Mouse (Mus musculus): ENCODE measurements around the gene Vopp1. TPM values are rescaled to one million over a fixed set of nuclear protein-coding genes. Genes with fewer than 3 reads are reported as not detected.

Vopp1 gene
- total RNA-seq, 2 experiments from 2014 or later, result 21.5 to 21.8 TPM

- DNase-seq (ENCODE audit: low spot score), result no peak
- intact Hi-C loops (cut with DNase I), result no loop called here
These were observed 34.4 kb downstream of the Vopp1 start for GRCm38 (mm10) chr6:57790542-57790941.

- no peak for DNase-seq (ENCODE audit: low spot score)
- intact Hi-C loops (cut with DNase I), result no loop called here
These were observed 37.6 kb downstream of the Vopp1 start for GRCm38 (mm10) chr6:57787376-57787775.

GRCm38 (mm10) chr6:57784251-57784650, 40.7 kb downstream of the Vopp1 start:
- intact Hi-C loops (cut with DNase I), result no loop called here
- DNase-seq (ENCODE audit: low spot score), result no peak

GRCm38 (mm10) chr6:57782658-57783057, 42.3 kb downstream of the Vopp1 start:
- intact Hi-C loops (cut with DNase I), result no loop called here
- DNase-seq (ENCODE audit: low spot score), result no peak

GRCm38 (mm10) chr6:57780359-57780758, 44.6 kb downstream of the Vopp1 start:
- intact Hi-C loops (cut with DNase I), result no loop called here
- no peak for DNase-seq (ENCODE audit: low spot score)

GRCm38 (mm10) chr6:57773792-57774191, 51.2 kb downstream of the Vopp1 start:
- intact Hi-C loops (cut with DNase I), result no loop called here
- DNase-seq (ENCODE audit: low spot score), result no peak

- DNase-seq (ENCODE audit: low spot score), result no peak
- intact Hi-C loops (cut with DNase I), result no loop called here
These were observed 54.3 kb downstream of the Vopp1 start for GRCm38 (mm10) chr6:57770467-57771190.

GRCm38 (mm10) chr6:57768948-57769525, 55.9 kb downstream of the Vopp1 start:
- DNase-seq (ENCODE audit: low spot score), result no peak
- intact Hi-C loops (cut with DNase I), result no loop called here

- intact Hi-C loops (cut with DNase I), result no loop called here
These were observed 57.7 kb downstream of the Vopp1 start for GRCm38 (mm10) chr6:57767112-57767868.

GRCm38 (mm10) chr6:57766287-57766686, 58.7 kb downstream of the Vopp1 start:
- no peak for DNase-seq (ENCODE audit: low spot score)
- intact Hi-C loops (cut with DNase I), result no loop called here

More at GRCm38 (mm10) chr6:57767112-57767868, 57.7 kb downstream of the Vopp1 start:
- no peak for DNase-seq (ENCODE audit: low spot score)

- intact Hi-C loops (cut with DNase I), result no loop called here
These were observed 59.7 kb downstream of the Vopp1 start for GRCm38 (mm10) chr6:57765095-57765878.

GRCm38 (mm10) chr6:57763054-57763453, 61.9 kb downstream of the Vopp1 start:
- intact Hi-C loops (cut with DNase I), result no loop called here
- DNase-seq (ENCODE audit: low spot score), result no peak

More at GRCm38 (mm10) chr6:57765095-57765878, 59.7 kb downstream of the Vopp1 start:
- DNase-seq (ENCODE audit: low spot score), result no peak

- DNase-seq (ENCODE audit: low spot score), result no peak
- intact Hi-C loops (cut with DNase I), result no loop called here
These were observed 70.8 kb downstream of the Vopp1 start for GRCm38 (mm10) chr6:57753962-57754759.

- intact Hi-C loops (cut with DNase I), result no loop called here
- no peak for DNase-seq (ENCODE audit: low spot score)
These were observed 79.2 kb downstream of the Vopp1 start for GRCm38 (mm10) chr6:57745748-57746129.

- DNase-seq (ENCODE audit: low spot score), result no peak
- intact Hi-C loops (cut with DNase I), result no loop called here
These were observed 79.8 kb downstream of the Vopp1 start for GRCm38 (mm10) chr6:57744974-57745747.

- intact Hi-C loops (cut with DNase I), result no loop called here
- no peak for DNase-seq (ENCODE audit: low spot score)
These were observed 80.8 kb downstream of the Vopp1 start for GRCm38 (mm10) chr6:57744123-57744522.

- intact Hi-C loops (cut with DNase I), result loop anchor here (1.0 kb wide), 1 partner anchor 116 kb away; no protein-coding TSS in a partner anchor
- no peak for DNase-seq (ENCODE audit: low spot score)
These were observed 81.6 kb downstream of the Vopp1 start for GRCm38 (mm10) chr6:57743333-57743732.

GRCm38 (mm10) chr6:57742749-57743148, 82.2 kb downstream of the Vopp1 start:
- no peak for DNase-seq (ENCODE audit: low spot score)
- intact Hi-C loops (cut with DNase I), result loop anchor here (1.0 kb wide), 1 partner anchor 117 kb away; no protein-coding TSS in a partner anchor

- intact Hi-C loops (cut with DNase I), result no loop called here
- DNase-seq (ENCODE audit: low spot score), result no peak
These were observed 103.6 kb downstream of the Vopp1 start for GRCm38 (mm10) chr6:57721347-57721746.
